Mouse (Mus musculus) kidney, adult 2 months (tissue): ENCODE data around the gene Spg7. TPM values are rescaled to one million over a fixed set of nuclear protein-coding genes. Genes with fewer than 3 reads are reported as not detected.

ENCODE experiments used
- DNase-seq: peaks from one replicate; pipeline ENCODE4 v3.0.0; 2021
- H3K27ac ChIP-seq: fragments of 200-500 bp; 2 replicates; pipeline ENCODE4 v1.5.1; 2012; ENCODE audit warnings: low read depth, low read length, control low read depth, inconsistent platforms; ENCODE audit not compliant: insufficient read depth
- H3K27me3 ChIP-seq: fragments of 200-500 bp; replicated peaks from 2 replicates; pipeline ENCODE4 v1.6.1; 2012; ENCODE audit warnings: mild to moderate bottlenecking, moderate library complexity, low read length, inconsistent platforms; ENCODE audit not compliant: control insufficient read depth, insufficient read depth
- H3K36me3 ChIP-seq: fragments of 200-500 bp; 2 replicates; pipeline ENCODE4 v1.6.1; 2012; ENCODE audit warnings: mild to moderate bottlenecking, moderate library complexity, low read length, inconsistent platforms; ENCODE audit not compliant: control insufficient read depth, insufficient read depth
- H3K4me1 ChIP-seq: fragments of 200-500 bp; 2 replicates; pipeline ENCODE4 v1.6.1; 2011; ENCODE audit warnings: low read length; ENCODE audit not compliant: control insufficient read depth, insufficient read depth
- H3K4me3 ChIP-seq: fragments of 200-500 bp; 2 replicates; pipeline ENCODE4 v1.5.1; 2011; ENCODE audit warnings: mild to moderate bottlenecking, low read depth, low read length, control low read depth; ENCODE audit not compliant: insufficient read depth
- CTCF ChIP-seq: fragments of 200-500 bp; conservative IDR thresholded peaks from 2 replicates; pipeline ENCODE4 v1.5.1; 2011; ENCODE audit warnings: low read depth, mild to moderate bottlenecking, control low read depth, low read length, moderate library complexity, mixed read lengths; ENCODE audit not compliant: insufficient read depth, insufficient read length
- POLR2A ChIP-seq: fragments of 200-500 bp; IDR thresholded peaks from one replicate; pipeline ENCODE4 v1.6.1; 2011; ENCODE audit warnings: low read depth, low read length, control low read depth
- WGBS: fragments of 180-500 bp; shearing (Covaris S2); methylation state at CpG from one replicate; pipeline ENCODE4 v1.1.7; 2018; 5-methylcytosine and 5-hydroxymethylcytosine counted together
- polyA plus RNA-seq: library from polyadenylated mRNA; depleted of rRNA; stranded (reverse); fragments of >200 nt; gene quantifications from 2 replicates; pipeline ENCODE4 v1.2.3, GENCODE M21; 2012

Spg7 gene
- polyA plus RNA-seq, 1 experiment: 137 TPM

DNA sequence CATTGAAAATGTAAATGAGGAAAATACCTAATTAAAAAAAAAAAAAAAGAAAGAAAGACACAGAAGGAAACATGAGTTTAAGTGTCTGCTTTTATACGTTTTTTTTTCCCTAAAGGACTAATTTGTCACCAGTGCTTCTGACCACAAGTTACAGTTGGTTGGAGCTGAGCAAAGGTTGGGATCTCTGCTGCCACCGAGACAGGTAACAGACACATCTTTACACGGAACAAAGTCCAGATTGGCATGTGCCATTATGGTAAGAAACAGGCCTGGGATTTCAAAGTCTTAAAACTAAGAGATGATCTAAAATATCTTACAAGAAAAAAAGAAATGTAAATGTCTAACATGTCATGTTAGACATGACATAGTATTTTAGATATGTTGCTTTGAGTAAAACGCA, 16.0 kb upstream of the Spg7 start:
- H3K27ac ChIP-seq: no peak overlapping the region; the same call in 1 of the 2 replicates

DNA sequence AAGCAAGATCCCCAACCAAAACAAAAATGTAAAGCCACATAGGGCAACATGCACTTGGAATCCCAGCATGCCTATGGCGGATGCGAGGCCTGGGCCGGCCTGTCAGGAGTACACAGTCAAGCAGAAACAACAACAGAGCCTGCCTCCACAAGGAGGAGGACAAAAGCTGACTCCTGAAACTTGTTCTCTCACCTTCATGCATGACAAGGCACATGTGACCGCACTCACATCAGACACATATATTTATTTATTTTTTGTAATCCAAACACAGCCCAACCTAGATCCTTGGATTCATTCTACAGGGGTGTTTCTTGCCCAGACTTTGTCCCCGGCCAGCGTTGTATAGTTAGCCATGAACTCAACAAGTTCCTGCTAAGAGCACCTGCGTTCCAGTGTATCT, 14.9 kb upstream of the Spg7 start:
- no peaks in the 10 kb centered on the region for H3K27me3 ChIP-seq
- TF ChIP-seq POLR2A: no peak
- TF ChIP-seq CTCF: no peak
- peak overlapping the region; percentile 52 for H3K27ac ChIP-seq
- peaks cover 21% of the 10 kb centered on the region for H3K4me1 ChIP-seq
- H3K36me3 ChIP-seq: no peaks in the 10 kb centered on the region
- peak; percentile 69 for DNase-seq
- 38% methylated on average over 7 of the region's 7 CpGs for WGBS
- no peak overlapping the region for H3K4me3 ChIP-seq

More for the DNA sequence above, 16.0 kb upstream of the Spg7 start:
- DNase-seq: peak; percentile 83
- H3K36me3 ChIP-seq: no peaks in the 10 kb centered on the region
- peaks cover 18% of the 10 kb centered on the region for H3K4me1 ChIP-seq
- WGBS: 49% methylated on average over 4 of the region's 4 CpGs
- TF ChIP-seq POLR2A: no peak
- no peak for TF ChIP-seq CTCF
- H3K4me3 ChIP-seq: no peak overlapping the region
- no peaks in the 10 kb centered on the region for H3K27me3 ChIP-seq

DNA sequence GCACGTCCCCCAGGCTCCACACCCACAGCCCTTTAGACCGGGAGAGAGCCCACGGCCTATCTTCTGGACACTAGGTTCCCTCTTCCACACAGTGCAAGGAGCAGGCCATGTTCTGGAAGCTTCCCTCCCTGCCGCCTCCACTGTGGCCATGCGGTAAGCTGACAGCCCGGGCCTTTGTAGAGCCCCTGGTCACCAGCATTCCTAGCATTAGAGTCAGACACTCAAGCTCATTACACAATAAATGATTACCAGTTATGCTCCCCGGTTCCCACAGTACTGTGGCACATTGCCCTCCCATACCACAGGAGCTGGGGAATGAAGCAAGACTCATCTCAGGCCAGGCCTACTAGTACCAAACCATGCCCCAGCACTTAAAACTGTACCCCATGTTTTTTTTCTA, 14.3 kb upstream of the Spg7 start:
- 54% methylated on average over 7 of the region's 7 CpGs for WGBS
- Histone ChIP-seq H3K27ac (peak overlapping the region; percentile 52), H3K27me3 (no peaks in the 10 kb centered on the region), H3K4me1 (peaks cover 21% of the 10 kb centered on the region), H3K4me3 (no peak overlapping the region), H3K36me3 (no peaks in the 10 kb centered on the region)
- TF ChIP-seq CTCF: no peak
- no peak for TF ChIP-seq POLR2A
- DNase-seq: no peak

DNA sequence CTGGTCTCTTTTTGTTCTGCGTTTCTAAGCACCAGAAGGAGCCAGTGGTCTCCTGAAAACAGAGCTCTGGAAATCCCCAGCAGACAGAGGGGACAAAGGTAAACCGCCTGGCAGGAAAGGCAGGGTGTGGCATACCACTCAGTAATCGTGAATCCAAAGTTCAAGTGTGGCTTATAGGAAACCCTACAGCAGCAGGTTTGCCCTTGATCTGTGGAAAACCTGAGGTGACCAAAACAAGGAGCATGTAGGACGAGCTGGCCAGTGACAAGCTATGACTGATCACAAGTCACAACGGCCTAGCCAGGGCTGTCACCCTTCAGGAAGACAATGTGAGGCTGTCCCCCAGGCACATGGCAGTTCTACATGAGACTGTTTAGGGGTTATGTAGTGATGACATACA, 11.3 kb upstream of the Spg7 start:
- Histone ChIP-seq H3K27me3 (no peaks in the 10 kb centered on the region), H3K4me1 (peaks cover 21% of the 10 kb centered on the region), H3K27ac (no peak overlapping the region), H3K4me3 (no peak overlapping the region), H3K36me3 (no peaks in the 10 kb centered on the region)
- 31% methylated on average over 5 of the region's 5 CpGs for WGBS
- DNase-seq: peak; percentile 76
- TF ChIP-seq CTCF (no peak), POLR2A (no peak)

DNA sequence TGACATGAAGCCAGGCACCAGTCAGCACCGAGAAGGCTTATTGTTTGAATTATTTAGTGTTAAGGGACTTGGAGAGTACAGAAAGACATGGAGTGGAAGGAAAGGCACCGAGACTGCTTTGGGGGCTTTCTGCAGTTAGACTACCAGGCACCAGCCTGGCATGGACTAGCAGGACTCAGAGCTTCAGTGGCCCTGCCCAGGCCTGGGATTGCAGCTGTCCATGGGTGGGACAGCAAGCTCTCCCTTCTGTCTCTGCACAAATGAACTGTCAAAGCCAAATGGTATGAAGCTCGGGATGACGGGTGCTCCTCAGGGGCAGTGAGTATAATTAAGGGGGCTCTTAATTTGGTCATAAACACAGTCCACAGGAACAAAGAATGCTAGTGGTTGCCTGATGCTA, 1.3 kb downstream of the Spg7 start:
- H3K27ac ChIP-seq: no peak overlapping the region
- no peak overlapping the region for H3K4me3 ChIP-seq

DNA sequence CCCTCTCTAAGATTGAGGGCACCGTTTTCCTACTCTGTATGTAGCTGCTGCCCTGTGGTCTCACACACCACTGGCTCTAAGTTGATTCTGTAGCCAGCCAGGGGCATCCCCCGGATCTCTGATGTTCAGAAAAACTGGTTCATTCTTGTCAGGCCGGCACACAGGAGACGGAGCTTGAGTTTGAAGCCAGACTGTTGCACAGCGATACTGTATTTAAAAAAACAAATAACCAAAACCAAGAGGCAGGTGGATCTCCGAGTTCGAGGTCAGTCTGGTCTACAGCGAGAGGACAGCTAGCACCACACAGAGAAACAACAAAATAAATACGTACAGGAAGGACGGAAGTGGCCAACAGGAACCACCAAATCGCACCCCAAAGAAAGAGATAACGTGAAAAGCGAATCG, 2.1 kb downstream of the Spg7 start:
- Histone ChIP-seq H3K4me1 (peaks cover 17% of the 10 kb centered on the region; the same call in 1 of the 2 replicates), H3K36me3 (no peaks in the 10 kb centered on the region), H3K27me3 (no peaks in the 10 kb centered on the region), H3K4me3 (peak overlapping the region; percentile 70), H3K27ac (peak overlapping the region; percentile 95)
- no peak for DNase-seq
- 2% methylated on average over 14 of the region's 14 CpGs for WGBS
- no peak for TF ChIP-seq CTCF
- TF ChIP-seq POLR2A: no peak

More for the DNA sequence above, 1.3 kb downstream of the Spg7 start:
- no peak for DNase-seq
- H3K27me3 ChIP-seq: no peaks in the 10 kb centered on the region
- no peaks in the 10 kb centered on the region for H3K36me3 ChIP-seq
- TF ChIP-seq CTCF (no peak), POLR2A (no peak)
- peaks cover 17% of the 10 kb centered on the region; the same call in 1 of the 2 replicates for H3K4me1 ChIP-seq
- 69% methylated on average over 4 of the region's 4 CpGs for WGBS

DNA sequence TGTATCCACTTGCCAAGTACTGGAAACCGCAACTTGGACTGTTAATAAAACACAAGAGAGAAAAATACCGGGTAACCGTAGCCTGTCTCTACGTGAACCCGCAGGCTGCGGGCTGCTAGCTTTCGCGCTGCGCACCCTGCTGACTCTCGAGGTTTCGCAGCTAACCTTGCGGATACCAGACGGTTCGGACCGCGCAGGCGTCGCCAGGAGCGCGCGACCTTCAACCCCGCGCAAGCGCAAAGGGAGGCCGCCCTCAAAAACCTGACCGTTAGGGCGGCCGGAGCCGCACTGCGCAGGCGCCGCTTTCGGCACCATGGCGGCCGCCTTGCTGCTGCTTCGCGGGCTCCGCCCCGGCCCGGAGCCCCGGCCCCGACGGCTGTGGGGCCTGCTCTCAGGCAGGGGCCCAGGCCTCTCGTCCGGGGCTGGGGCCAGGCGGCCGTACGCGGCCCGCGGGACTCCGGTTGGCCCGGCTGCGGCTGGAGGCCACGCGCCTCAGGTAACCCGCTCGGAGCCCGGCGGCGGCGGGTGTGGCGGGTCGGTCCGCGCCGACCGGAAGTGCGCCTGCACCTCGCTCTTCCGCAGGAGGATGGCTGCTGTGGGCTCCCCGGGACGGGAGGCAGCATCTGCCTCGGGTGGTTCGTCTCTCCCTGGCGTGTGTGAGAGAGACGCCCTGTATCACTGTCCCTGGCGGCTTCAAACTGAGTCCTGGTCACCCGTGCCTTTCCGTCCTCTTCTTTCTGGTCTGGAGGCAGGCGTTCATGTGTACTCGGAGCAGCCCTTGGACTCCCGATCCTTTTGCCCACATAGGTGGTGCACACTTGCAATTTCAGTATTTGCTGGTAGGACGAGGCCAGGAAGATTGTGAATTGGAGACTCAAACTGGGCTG, 2.7 kb downstream of the Spg7 start:
- under 1% methylated on average over 78 of the region's 84 CpGs for WGBS
- Histone ChIP-seq H3K36me3 (no peaks in the 10 kb centered on the region; the same call in 1 of the 2 replicates), H3K27me3 (no peaks in the 10 kb centered on the region), H3K4me1 (peaks cover 17% of the 10 kb centered on the region; the same call in 1 of the 2 replicates), H3K27ac (peak overlapping the region; percentile 95), H3K4me3 (peak overlapping the region; percentile 99)
- TF ChIP-seq POLR2A (peak; percentile 82), CTCF (peak; percentile 55)
- DNase-seq: peak; percentile 97
